Mouse (Mus musculus) urinary bladder, postnatal 36 days (tissue): Measurements from ENCODE around the gene Srp54b.
"Not testable (repeated sequence)": the region's sequence is repeated elsewhere in the genome, so short reads cannot be mapped to it uniquely, and the experiment has no call there.

Experiments used
- DNase-seq, 2 experiments: peaks; one replicate each; pipeline ENCODE4 v3.0.0; 2022; ENCODE audit warnings: low spot score in 2 of 2, mixed read lengths in 1 of 2

Gene Srp54b

GRCm38 (mm10) chr12:55154559-55155448, at the start of gene Srp54b:
Gene Srp54b (plus strand): TSS chr12:55155104.
- not testable (repeated sequence) for DNase-seq

- not testable (repeated sequence) for DNase-seq
Observed at GRCm38 (mm10) chr12:55112616-55113015, 42.3 kb upstream of the Srp54b start.

GRCm38 (mm10) chr12:55124242-55124641, 30.7 kb upstream of the Srp54b start, which contains the start of gene Fam177a:
Gene Fam177a (plus strand): TSS chr12:55124469.
- not testable (repeated sequence) for DNase-seq

- DNase-seq: not testable (repeated sequence)
Observed at GRCm38 (mm10) chr12:55124731-55125130, 30.2 kb upstream of the Srp54b start.

GRCm38 (mm10) chr12:55135540-55135939, 19.4 kb upstream of the Srp54b start:
- not testable (repeated sequence) for DNase-seq

GRCm38 (mm10) chr12:55137859-55138258, 17.0 kb upstream of the Srp54b start:
- DNase-seq: not testable (repeated sequence)

GRCm38 (mm10) chr12:55155449-55155783, 512 bp downstream of the Srp54b start:
- peak in 1 of 2 experiments; percentile 0 for DNase-seq

- not testable (repeated sequence) for DNase-seq
Observed at GRCm38 (mm10) chr12:55167034-55167557, 12.2 kb downstream of the Srp54b start.

- DNase-seq: not testable (repeated sequence)
Observed at GRCm38 (mm10) chr12:55187686-55188085, 32.8 kb downstream of the Srp54b start.

- not testable (repeated sequence) for DNase-seq
Observed at GRCm38 (mm10) chr12:55189127-55189526, 34.2 kb downstream of the Srp54b start.

GRCm38 (mm10) chr12:55199306-55199705, 44.4 kb downstream of the Srp54b start, which contains the start of gene 1700047I17Rik2:
Gene 1700047I17Rik2 (plus strand): TSS chr12:55199592.
- DNase-seq: not testable (repeated sequence)

GRCm38 (mm10) chr12:55199799-55200198, 44.9 kb downstream of the Srp54b start:
- not testable (repeated sequence) for DNase-seq

GRCm38 (mm10) chr12:55212944-55213343, 58.0 kb downstream of the Srp54b start:
- DNase-seq: not testable (repeated sequence)

GRCm38 (mm10) chr12:55229626-55230519, 75.0 kb downstream of the Srp54b start, which contains the start of gene Srp54c:
Gene Srp54c (plus strand): TSS chr12:55230168.
- not testable (repeated sequence) for DNase-seq

- DNase-seq: peak in 1 of 2 experiments; percentile 0
Observed at GRCm38 (mm10) chr12:55230520-55230861, 75.6 kb downstream of the Srp54b start.
